Mouse (Mus musculus) CD4-positive, CD25-positive, alpha-beta regulatory T cell, adult 2 months (primary cell): ENCODE data around the gene Gm8356.
"Not testable (repeated sequence)": the region's sequence is repeated elsewhere in the genome, so short reads cannot be mapped to it uniquely, and the experiment has no call there.

Experiments
- DNase-seq: peaks from one replicate; pipeline ENCODE4 v3.0.0-alpha.2; 2012; ENCODE audit warnings: low read depth, low spot score

The Gm8356 gene

DNA sequence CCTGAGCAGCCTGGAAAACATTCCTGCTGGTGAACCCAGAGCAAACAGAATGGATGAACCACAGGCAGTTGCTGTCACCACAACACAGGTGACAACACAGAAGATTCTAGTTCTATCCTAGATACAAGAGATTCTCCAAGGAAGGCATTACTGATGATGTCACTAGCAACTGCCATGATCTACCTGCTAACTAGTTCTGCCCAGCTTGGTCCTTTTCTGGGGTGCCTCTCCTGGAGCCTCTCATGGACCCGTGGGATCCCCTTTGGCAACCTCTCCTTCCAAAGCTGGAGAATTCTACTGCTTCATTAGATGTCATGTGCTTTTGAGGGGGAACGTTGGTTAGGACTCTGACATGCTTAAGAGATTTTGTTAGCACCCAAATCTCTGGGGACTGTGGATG lies at the start of gene Gm8356:
Gm8356 (minus strand) TSS at position 101 of the 400 bp plus-strand sequence.
- not testable (repeated sequence) for DNase-seq

DNA sequence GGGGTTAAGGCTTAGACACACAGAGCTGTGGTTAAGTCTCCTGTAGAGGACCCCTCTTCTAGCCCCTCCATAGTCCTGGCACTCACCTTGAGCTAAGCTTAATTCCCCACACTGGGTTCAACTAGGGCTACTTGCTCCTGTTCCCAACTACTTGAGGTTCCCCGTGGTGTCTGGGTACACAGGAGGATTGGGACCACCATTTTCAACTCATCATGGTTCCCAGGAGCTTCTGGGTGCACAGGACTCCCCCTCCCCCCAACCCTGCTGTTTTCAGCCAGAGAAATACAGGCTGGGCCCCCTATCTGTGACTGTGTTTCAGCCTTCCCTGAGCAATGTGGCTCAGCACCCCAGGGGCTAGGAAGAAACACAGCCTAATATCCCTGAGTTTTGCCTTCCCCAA lies 50.8 kb downstream of the Gm8356 start:
- not testable (repeated sequence) for DNase-seq

DNA sequence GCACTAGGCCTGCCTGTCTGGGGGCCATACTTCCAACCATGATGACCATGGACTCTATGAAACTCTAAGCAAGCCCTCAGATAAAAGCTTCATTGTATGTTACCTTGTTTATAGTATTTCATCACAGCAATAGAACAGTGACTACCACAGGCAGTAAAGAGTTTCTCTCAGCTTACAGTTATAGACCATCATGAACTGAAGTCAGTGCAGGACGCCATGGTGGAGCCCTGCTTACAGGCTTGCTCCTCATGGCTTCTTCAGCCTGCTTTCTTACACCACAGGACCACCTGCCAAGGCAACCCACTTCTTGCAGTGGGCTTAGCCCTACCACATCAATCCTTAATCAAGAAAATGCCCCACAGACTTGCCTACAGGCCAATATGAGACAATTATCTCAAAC lies 51.5 kb downstream of the Gm8356 start:
- DNase-seq: not testable (repeated sequence)

DNA sequence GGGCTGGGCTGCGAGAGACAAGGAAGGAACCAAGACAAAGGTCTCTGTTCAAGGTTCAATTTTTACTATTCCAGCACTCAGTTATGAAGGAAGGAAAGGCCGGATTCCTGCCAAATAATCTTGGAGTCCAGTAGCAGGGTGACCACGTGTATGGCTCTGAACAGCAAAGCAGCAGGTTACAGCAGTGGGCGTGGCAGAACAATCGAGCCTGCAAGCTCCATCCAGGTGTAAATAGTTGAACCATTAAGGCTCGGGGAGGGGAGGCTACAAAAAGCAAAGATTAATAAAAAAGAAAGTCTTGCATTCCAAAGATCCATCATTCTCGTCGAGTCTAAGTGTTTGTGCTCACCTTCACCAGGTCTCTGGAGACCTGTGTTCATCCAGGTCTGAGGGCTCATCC lies 55.0 kb downstream of the Gm8356 start:
- DNase-seq: not testable (repeated sequence)
